Mouse (Mus musculus): ENCODE results near the gene Fbxw21. TPM values are rescaled to one million over a fixed set of nuclear protein-coding genes. Genes with fewer than 3 reads are reported as not detected.

Fbxw21 gene
- total RNA-seq, 1 experiment from 2014 or later = not detected

DNA sequence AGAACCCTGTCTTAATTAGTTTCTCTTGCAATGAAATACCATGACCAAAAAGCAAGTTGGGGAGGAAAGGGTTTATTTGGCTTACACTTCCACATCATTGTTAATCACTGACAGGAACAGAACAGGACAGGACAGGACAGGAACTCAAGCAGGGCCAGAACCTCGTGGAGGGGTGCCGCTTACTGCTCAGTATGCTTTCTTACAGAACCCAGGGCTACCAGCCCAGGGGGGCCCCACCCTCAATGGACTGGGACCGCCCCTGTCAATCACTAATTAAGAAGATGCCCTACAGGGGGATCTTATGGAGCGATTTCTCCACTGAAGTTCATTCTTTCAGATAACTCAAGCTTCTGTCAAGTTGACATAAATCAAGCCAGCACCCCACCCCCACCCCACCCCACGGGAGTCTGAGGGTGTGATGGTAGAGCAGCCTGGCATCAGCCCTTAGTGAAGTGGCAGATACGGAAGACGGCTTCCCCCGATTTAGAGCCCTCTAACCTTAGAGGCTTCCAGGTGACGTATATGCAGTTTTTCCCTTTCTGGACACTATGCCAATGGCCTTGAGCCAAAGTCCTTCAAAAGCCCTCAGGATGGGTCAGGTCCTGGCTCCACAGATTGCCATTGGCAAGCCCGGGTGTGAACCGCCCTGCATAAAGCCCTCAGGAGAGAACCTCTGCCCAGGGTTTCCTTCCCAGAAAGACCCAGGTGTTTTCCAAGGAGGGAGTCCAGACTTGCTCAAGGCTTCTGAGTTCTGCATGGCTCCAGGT is 67.9 kb downstream of the Fbxw21 start:
- ATAC-seq (replicated peaks; ENCODE audit: low read depth, poor library complexity, severe bottlenecking) = no peak

DNA sequence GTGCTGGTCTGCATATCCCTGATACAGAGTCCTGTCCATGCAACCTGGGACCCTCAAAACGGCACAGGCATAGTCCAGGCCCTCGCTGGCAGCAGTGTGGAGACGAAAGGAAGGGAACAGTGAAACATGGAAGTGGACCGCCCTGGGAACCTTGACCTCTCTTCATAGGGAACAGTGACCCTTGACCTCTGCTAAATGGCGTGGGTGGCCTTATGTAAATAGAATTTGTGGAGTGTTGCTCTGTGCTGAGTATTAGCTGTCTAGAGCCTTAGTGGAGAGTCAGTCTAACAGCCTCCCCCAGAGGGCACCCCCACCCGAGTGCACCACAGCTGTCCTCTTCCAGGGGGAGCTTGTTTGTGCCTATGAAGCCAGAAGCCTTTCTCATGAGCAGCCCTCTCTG is 69.0 kb downstream of the Fbxw21 start:
- no peak for ATAC-seq (replicated peaks; ENCODE audit: low read depth, poor library complexity, severe bottlenecking)

DNA sequence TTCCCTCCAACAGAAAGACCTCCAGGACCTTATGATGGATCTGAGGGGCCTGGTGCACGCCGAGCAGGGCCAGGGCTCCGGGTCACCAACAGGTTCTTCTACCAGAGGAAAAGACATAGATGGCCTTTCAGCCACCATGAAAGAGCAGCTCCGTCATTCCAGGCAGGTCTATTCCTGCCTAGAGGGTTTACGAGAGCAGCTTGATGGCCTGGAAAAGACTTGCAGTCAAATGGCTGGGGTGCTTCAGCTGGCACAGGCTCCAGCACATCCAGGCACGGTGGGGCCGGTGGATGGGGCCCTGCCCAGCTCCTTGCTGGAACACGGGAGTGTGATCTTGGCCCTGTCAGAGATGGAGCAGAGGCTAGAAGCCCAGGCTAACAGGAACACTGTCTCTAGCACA is 70.0 kb downstream of the Fbxw21 start:
- ATAC-seq (replicated peaks; ENCODE audit: low read depth, poor library complexity, severe bottlenecking) = no peak

DNA sequence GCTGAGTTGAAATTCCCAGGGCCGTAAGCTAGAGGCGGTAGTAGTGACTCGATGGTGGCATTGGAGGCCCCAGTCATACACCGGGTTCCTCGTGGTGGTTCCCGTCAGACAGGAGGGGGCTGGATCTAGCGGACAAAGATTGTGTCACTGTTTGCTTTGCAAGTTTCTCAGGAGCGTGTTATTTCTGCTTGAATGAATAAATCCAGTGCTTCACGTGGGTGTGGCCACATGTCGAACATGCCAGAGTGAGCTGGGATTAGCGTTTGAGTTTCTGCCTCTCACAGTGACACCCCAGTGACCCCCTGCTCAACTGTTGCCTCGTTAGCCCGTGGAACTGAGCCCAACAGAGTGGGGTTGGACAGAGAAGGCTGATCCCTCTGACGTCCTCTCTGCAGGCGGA is 71.4 kb downstream of the Fbxw21 start:
- ATAC-seq (replicated peaks; ENCODE audit: low read depth, poor library complexity, severe bottlenecking) = no peak

Other genes with a start within 250 kb of the Fbxw21 start
- gene Tmem89, start 247.4 kb downstream of the Fbxw21 start, total RNA-seq (2017) = not detected in 2 replicates
- gene Uqcrc1, start 225.4 kb downstream of the Fbxw21 start, total RNA-seq (2017) = 173 and 182 TPM in 2 replicates
- 0.05 TPM in 1 of 2 replicates, not detected in the other for gene Col7a1, start 208.5 kb downstream of the Fbxw21 start, total RNA-seq (2017)
- gene Ucn2, start 176.0 kb downstream of the Fbxw21 start, total RNA-seq (2017) = not detected in 2 replicates
- 6.7 and 6.8 TPM in 2 replicates for gene Pfkfb4, start 170.3 kb downstream of the Fbxw21 start, total RNA-seq (2017)
- gene Shisa5, start 123.5 kb downstream of the Fbxw21 start, total RNA-seq (2017) = 49.7 and 54.1 TPM in 2 replicates
- 13.3 and 16.1 TPM in 2 replicates for gene Trex1, start 102.3 kb downstream of the Fbxw21 start, total RNA-seq (2017)
- 20.6 and 22.5 TPM in 2 replicates for gene Atrip, start 87.9 kb downstream of the Fbxw21 start, total RNA-seq (2017)
- 14.9 and 19.0 TPM in 2 replicates for gene Ccdc51, start 79.5 kb downstream of the Fbxw21 start, total RNA-seq (2017)
- gene Tma7, start 79.5 kb downstream of the Fbxw21 start, total RNA-seq (2017) = 126 and 146 TPM in 2 replicates
- 0.14 TPM in 1 of 2 replicates, not detected in the other for gene Plxnb1, start 66.7 kb downstream of the Fbxw21 start, total RNA-seq (2017)
- not detected in 2 replicates for gene Fbxw13, start 33.9 kb upstream of the Fbxw21 start, total RNA-seq (2017)
- not detected in 2 replicates for gene Fbxw20, start 72.7 kb upstream of the Fbxw21 start, total RNA-seq (2017)
- gene Fbxw14, start 125.6 kb upstream of the Fbxw21 start, total RNA-seq (2017) = not detected in 2 replicates
- not detected in 2 replicates for gene Fbxw28, start 177.6 kb upstream of the Fbxw21 start, total RNA-seq (2017)
- not detected in 2 replicates for gene Fbxw22, start 242.3 kb upstream of the Fbxw21 start, total RNA-seq (2017)

Data from common myeloid progenitor, adult 5-6 weeks (primary cell).